Mouse (Mus musculus) retina, postnatal 7 days (tissue): ENCODE results near the gene Dip2c.
A peak's percentile ranks its signal among the peaks of the same experiment; 100 is the strongest.

Experiments used
- DNase-seq: peaks from one replicate; pipeline ENCODE4 v3.0.0-alpha.2; 2012; ENCODE audit warnings: low read depth, low spot score

Dip2c gene

GRCm38 (mm10) chr13:9329307-9329915 is 53.1 kb downstream of the Dip2c start:
- DNase-seq, result no peak

GRCm38 (mm10) chr13:9333187-9333586 is 56.9 kb downstream of the Dip2c start:
- no peak for DNase-seq

- no peak for DNase-seq
Observed at GRCm38 (mm10) chr13:9340293-9340692, 64.0 kb downstream of the Dip2c start.

GRCm38 (mm10) chr13:9342696-9343095 is 66.4 kb downstream of the Dip2c start:
- DNase-seq, result no peak

- DNase-seq, result no peak
Observed at GRCm38 (mm10) chr13:9347448-9347847, 71.1 kb downstream of the Dip2c start.

GRCm38 (mm10) chr13:9350670-9351069 is 74.3 kb downstream of the Dip2c start:
- no peak for DNase-seq

- no peak for DNase-seq
Observed at GRCm38 (mm10) chr13:9353890-9354289, 77.6 kb downstream of the Dip2c start.

GRCm38 (mm10) chr13:9355331-9355730 is 79.0 kb downstream of the Dip2c start:
- DNase-seq, result no peak

- DNase-seq, result no peak
Observed at GRCm38 (mm10) chr13:9361457-9361856, 85.1 kb downstream of the Dip2c start.

- no peak for DNase-seq
Observed at GRCm38 (mm10) chr13:9371387-9371786, 95.1 kb downstream of the Dip2c start.

- DNase-seq, result no peak
Observed at GRCm38 (mm10) chr13:9377130-9377529, 100.8 kb downstream of the Dip2c start.

- no peak for DNase-seq
Observed at GRCm38 (mm10) chr13:9380740-9381410, 104.5 kb downstream of the Dip2c start.

- no peak for DNase-seq
Observed at GRCm38 (mm10) chr13:9388017-9388416, 111.7 kb downstream of the Dip2c start.

- no peak for DNase-seq
Observed at GRCm38 (mm10) chr13:9389334-9389733, 113.0 kb downstream of the Dip2c start.

GRCm38 (mm10) chr13:9390204-9390804 is 114.0 kb downstream of the Dip2c start:
- DNase-seq, result no peak

GRCm38 (mm10) chr13:9393470-9393869 is 117.1 kb downstream of the Dip2c start:
- no peak for DNase-seq

GRCm38 (mm10) chr13:9395286-9395685 is 119.0 kb downstream of the Dip2c start:
- DNase-seq, result no peak

- DNase-seq, result peak; percentile 9
Observed at GRCm38 (mm10) chr13:9398846-9399245, 122.5 kb downstream of the Dip2c start.

GRCm38 (mm10) chr13:9405399-9405798 is 129.1 kb downstream of the Dip2c start:
- DNase-seq, result no peak

GRCm38 (mm10) chr13:9408983-9409382 is 132.7 kb downstream of the Dip2c start:
- no peak for DNase-seq

- DNase-seq, result no peak
Observed at GRCm38 (mm10) chr13:9418441-9418840, 142.1 kb downstream of the Dip2c start.

GRCm38 (mm10) chr13:9419213-9419612 is 142.9 kb downstream of the Dip2c start:
- DNase-seq, result no peak

- no peak for DNase-seq
Observed at GRCm38 (mm10) chr13:9421949-9422348, 145.6 kb downstream of the Dip2c start.
